Mouse (Mus musculus) heart, embryonic 13.5 days (tissue): ENCODE measurements around the gene Dnmbp. TPM values are rescaled to one million over a fixed set of nuclear protein-coding genes. Genes with fewer than 3 reads are reported as not detected.
A peak's percentile ranks its signal among the peaks of the same experiment; 100 is the strongest.

Experiments used
- ATAC-seq: fragments of 200-750 bp; cut with Nextera tagmentation; 2 replicates; pipeline ENCODE4 v1.8.0; 2017; ENCODE audit warnings: moderate TSS enrichment; ENCODE audit not compliant: insufficient number of reproducible peaks, low FRiP score, low TSS enrichment; ENCODE audit errors: extremely low read depth
- H3K27ac ChIP-seq: fragments of 300-500 bp; sonication (generic); replicated peaks from 2 replicates; pipeline ENCODE4 v1.5.1; 2015; ENCODE audit warnings: moderate library complexity, mild to moderate bottlenecking, inconsistent platforms
- H3K27me3 ChIP-seq: fragments of 300-500 bp; sonication (generic); replicated peaks from 2 replicates; pipeline ENCODE4 v1.6.1; 2015; ENCODE audit warnings: mild to moderate bottlenecking, inconsistent platforms
- H3K36me3 ChIP-seq: fragments of 300-500 bp; sonication (generic); 2 replicates; pipeline ENCODE4 v1.6.1; 2015; ENCODE audit warnings: mild to moderate bottlenecking, inconsistent platforms
- H3K4me1 ChIP-seq: fragments of 300-500 bp; sonication (generic); 2 replicates; pipeline ENCODE4 v1.6.1; 2015; ENCODE audit warnings: inconsistent platforms
- H3K4me2 ChIP-seq: fragments of 300-500 bp; sonication (generic); 2 replicates; pipeline ENCODE4 v1.6.1; 2015; ENCODE audit warnings: inconsistent platforms, mild to moderate bottlenecking, moderate library complexity
- H3K4me3 ChIP-seq: fragments of 300-500 bp; sonication (generic); 2 replicates; pipeline ENCODE4 v1.5.1; 2015; ENCODE audit warnings: moderate library complexity, mild to moderate bottlenecking, inconsistent platforms
- H3K9ac ChIP-seq: fragments of 300-500 bp; sonication (generic); 2 replicates; pipeline ENCODE4 v1.6.1; 2015; ENCODE audit warnings: inconsistent platforms, mild to moderate bottlenecking, moderate library complexity
- H3K9me3 ChIP-seq: fragments of 300-500 bp; sonication (generic); 2 replicates; pipeline ENCODE4 v1.6.1; 2016; ENCODE audit warnings: inconsistent platforms
- WGBS: fragments of 180-500 bp; shearing (Covaris S2); methylation state at CpG from one replicate; pipeline ENCODE4 v1.1.7; 2015; ENCODE audit warnings: mixed read lengths; 5-methylcytosine and 5-hydroxymethylcytosine counted together
- polyA plus RNA-seq: library from polyadenylated mRNA; unstranded; fragments of >200 nt; fragmentation: Nextera tagmentation; extraction: Ambion mirVana; gene quantifications from 2 replicates; pipeline ENCODE4 v1.2.1, GENCODE M21; 2015

The Dnmbp gene
- polyA plus RNA-seq, 1 experiment from 2014 or later: 10.5 TPM

GRCm38 (mm10) chr19:43906492-43906891 lies 33.5 kb downstream of the Dnmbp start:
- ATAC-seq: no peak
- WGBS: 88% methylated on average over 7 of the region's 7 CpGs

GRCm38 (mm10) chr19:43905985-43906384 lies 34.0 kb downstream of the Dnmbp start:
- H3K4me1 ChIP-seq: no peaks in the 10 kb centered on the region
- no peak overlapping the region for H3K27ac ChIP-seq
- no peak for ATAC-seq
- no peak overlapping the region for H3K9ac ChIP-seq
- H3K4me3 ChIP-seq: no peak overlapping the region
- no peaks in the 10 kb centered on the region for H3K9me3 ChIP-seq
- WGBS: 39% methylated on average over 5 of the region's 5 CpGs
- no peaks in the 10 kb centered on the region for H3K27me3 ChIP-seq
- H3K4me2 ChIP-seq: no peak overlapping the region
- peaks cover 57% of the 10 kb centered on the region for H3K36me3 ChIP-seq

More at GRCm38 (mm10) chr19:43906492-43906891, 33.5 kb downstream of the Dnmbp start:
- Histone ChIP-seq H3K4me2 (no peak overlapping the region), H3K4me1 (no peaks in the 10 kb centered on the region), H3K9me3 (no peaks in the 10 kb centered on the region), H3K27ac (no peak overlapping the region), H3K4me3 (no peak overlapping the region), H3K27me3 (no peaks in the 10 kb centered on the region), H3K36me3 (peaks cover 57% of the 10 kb centered on the region), H3K9ac (no peak overlapping the region)

GRCm38 (mm10) chr19:43905136-43905535 lies 34.9 kb downstream of the Dnmbp start:
- H3K4me3 ChIP-seq: no peak overlapping the region
- WGBS: 77% methylated on average over 8 of the region's 8 CpGs
- no peaks in the 10 kb centered on the region for H3K27me3 ChIP-seq
- no peak for ATAC-seq
- H3K9me3 ChIP-seq: no peaks in the 10 kb centered on the region
- H3K4me1 ChIP-seq: no peaks in the 10 kb centered on the region
- H3K36me3 ChIP-seq: peaks cover 57% of the 10 kb centered on the region
- no peak overlapping the region for H3K27ac ChIP-seq
- no peak overlapping the region for H3K4me2 ChIP-seq
- H3K9ac ChIP-seq: no peak overlapping the region

- Histone ChIP-seq H3K4me2 (no peak overlapping the region), H3K9me3 (no peaks in the 10 kb centered on the region), H3K9ac (no peak overlapping the region), H3K36me3 (peaks cover 57% of the 10 kb centered on the region), H3K4me3 (no peak overlapping the region), H3K4me1 (no peaks in the 10 kb centered on the region), H3K27me3 (no peaks in the 10 kb centered on the region), H3K27ac (no peak overlapping the region)
- no peak for ATAC-seq
- WGBS: 83% methylated on average over 11 of the region's 11 CpGs
Measured at GRCm38 (mm10) chr19:43904327-43904726, 35.7 kb downstream of the Dnmbp start.

- Histone ChIP-seq H3K4me1 (no peaks in the 10 kb centered on the region), H3K9me3 (no peaks in the 10 kb centered on the region), H3K27me3 (no peaks in the 10 kb centered on the region), H3K27ac (no peak overlapping the region), H3K4me3 (no peak overlapping the region), H3K36me3 (peaks cover 49% of the 10 kb centered on the region), H3K4me2 (no peak overlapping the region), H3K9ac (no peak overlapping the region)
- ATAC-seq: no peak
- 48% methylated on average over 12 of the region's 12 CpGs for WGBS
Measured at GRCm38 (mm10) chr19:43902887-43903286, 37.1 kb downstream of the Dnmbp start.

GRCm38 (mm10) chr19:43900690-43901089 lies 39.3 kb downstream of the Dnmbp start:
- ATAC-seq: no peak
- Histone ChIP-seq H3K4me3 (no peak overlapping the region), H3K27ac (no peak overlapping the region), H3K36me3 (peaks cover 49% of the 10 kb centered on the region), H3K9ac (no peak overlapping the region), H3K4me2 (no peak overlapping the region), H3K9me3 (no peaks in the 10 kb centered on the region), H3K4me1 (peaks cover 5% of the 10 kb centered on the region; the same call in 1 of the 2 replicates), H3K27me3 (no peaks in the 10 kb centered on the region)
- WGBS: 86% methylated on average over 9 of the region's 9 CpGs

- Histone ChIP-seq H3K36me3 (peaks cover 49% of the 10 kb centered on the region), H3K27me3 (no peaks in the 10 kb centered on the region), H3K4me2 (no peak overlapping the region), H3K27ac (no peak overlapping the region), H3K9ac (no peak overlapping the region), H3K9me3 (no peaks in the 10 kb centered on the region), H3K4me1 (peaks cover 18% of the 10 kb centered on the region), H3K4me3 (no peak overlapping the region)
- WGBS: 56% methylated on average over 10 of the region's 10 CpGs
- ATAC-seq: no peak
Measured at GRCm38 (mm10) chr19:43898547-43898946, 41.4 kb downstream of the Dnmbp start.

GRCm38 (mm10) chr19:43896441-43896840 lies 43.5 kb downstream of the Dnmbp start:
- Histone ChIP-seq H3K9ac (no peak overlapping the region), H3K4me1 (peaks cover 18% of the 10 kb centered on the region), H3K4me3 (no peak overlapping the region), H3K27me3 (no peaks in the 10 kb centered on the region), H3K4me2 (no peak overlapping the region), H3K9me3 (no peaks in the 10 kb centered on the region), H3K36me3 (peaks cover 34% of the 10 kb centered on the region), H3K27ac (no peak overlapping the region)
- ATAC-seq: no peak
- WGBS: 73% methylated on average over 14 of the region's 14 CpGs

GRCm38 (mm10) chr19:43895951-43896350 lies 44.0 kb downstream of the Dnmbp start:
- Histone ChIP-seq H3K27me3 (no peaks in the 10 kb centered on the region), H3K36me3 (peaks cover 29% of the 10 kb centered on the region), H3K4me3 (no peak overlapping the region), H3K27ac (no peak overlapping the region), H3K4me2 (no peak overlapping the region), H3K4me1 (peaks cover 18% of the 10 kb centered on the region), H3K9me3 (no peaks in the 10 kb centered on the region), H3K9ac (no peak overlapping the region)
- ATAC-seq: no peak
- WGBS: 83% methylated on average over 5 of the region's 5 CpGs

GRCm38 (mm10) chr19:43894821-43895220 lies 45.2 kb downstream of the Dnmbp start:
- Histone ChIP-seq H3K4me3 (no peak overlapping the region), H3K4me2 (peak overlapping the region; percentile 62)

GRCm38 (mm10) chr19:43894070-43894469 lies 45.9 kb downstream of the Dnmbp start:
- Histone ChIP-seq H3K27me3 (no peaks in the 10 kb centered on the region), H3K4me1 (peaks cover 18% of the 10 kb centered on the region), H3K9me3 (no peaks in the 10 kb centered on the region), H3K4me2 (peak overlapping the region; percentile 62), H3K4me3 (peak overlapping the region; percentile 38), H3K27ac (peak overlapping the region; percentile 68), H3K36me3 (peaks cover 19% of the 10 kb centered on the region), H3K9ac (peak overlapping the region; percentile 71)
- 15% methylated on average over 7 of the region's 7 CpGs for WGBS
- no peak for ATAC-seq

More at GRCm38 (mm10) chr19:43894821-43895220, 45.2 kb downstream of the Dnmbp start:
- WGBS: 76% methylated on average over 9 of the region's 9 CpGs
- no peak overlapping the region for H3K27ac ChIP-seq
- H3K27me3 ChIP-seq: no peaks in the 10 kb centered on the region
- no peak for ATAC-seq
- 0 out of 2 replicates have a peak overlapping the region, but pooled peaks have one; percentile 71 for H3K9ac ChIP-seq
- H3K4me1 ChIP-seq: peaks cover 18% of the 10 kb centered on the region
- H3K36me3 ChIP-seq: peaks cover 22% of the 10 kb centered on the region
- no peaks in the 10 kb centered on the region for H3K9me3 ChIP-seq

GRCm38 (mm10) chr19:43890487-43890886 lies 49.5 kb downstream of the Dnmbp start:
- H3K4me1 ChIP-seq: peaks cover 14% of the 10 kb centered on the region
- H3K9me3 ChIP-seq: no peaks in the 10 kb centered on the region
- no peak overlapping the region for H3K4me2 ChIP-seq
- no peaks in the 10 kb centered on the region for H3K27me3 ChIP-seq
- 0 out of 2 replicates have a peak overlapping the region, but pooled peaks have one; percentile 10 for H3K9ac ChIP-seq
- H3K4me3 ChIP-seq: no peak overlapping the region
- H3K27ac ChIP-seq: peak overlapping the region; percentile 8; the same call in 1 of the 2 replicates
- peaks cover 15% of the 10 kb centered on the region for H3K36me3 ChIP-seq
- WGBS: 61% methylated on average over 5 of the region's 5 CpGs
- no peak for ATAC-seq
